Mouse (Mus musculus) gastrocnemius, postnatal 10 days (tissue): ENCODE results near the gene Notch1. TPM values are rescaled to one million over a fixed set of nuclear protein-coding genes. Genes with fewer than 3 reads are reported as not detected.

Source experiments
- DNase-seq: peaks from one replicate; pipeline ENCODE4 v3.0.0; 2021; ENCODE audit warnings: mixed read lengths
- long read RNA-seq, 2 experiments: library from polyadenylated mRNA; stranded (forward); transcript quantifications; one replicate each; pipeline ENCODE4 v2.0.0; 2021
- total RNA-seq, 2 experiments: library from RNA; stranded (reverse); gene quantifications; 2 replicates each; pipeline ENCODE4 v1.2.3; 2021

Gene Notch1
- total RNA-seq: 10 to 100 TPM; 22.5 to 33.5 TPM
- long read RNA-seq, experiment 1, partial matches to known transcripts: 3 of 11 reads
- long read RNA-seq, experiment 1, other reads (novel, unspliced or antisense): 8 of 11 reads
- long read RNA-seq, experiment 2, partial matches to known transcripts: 1 of 4 reads
- long read RNA-seq, experiment 2, other reads (novel, unspliced or antisense): 3 of 4 reads

DNA sequence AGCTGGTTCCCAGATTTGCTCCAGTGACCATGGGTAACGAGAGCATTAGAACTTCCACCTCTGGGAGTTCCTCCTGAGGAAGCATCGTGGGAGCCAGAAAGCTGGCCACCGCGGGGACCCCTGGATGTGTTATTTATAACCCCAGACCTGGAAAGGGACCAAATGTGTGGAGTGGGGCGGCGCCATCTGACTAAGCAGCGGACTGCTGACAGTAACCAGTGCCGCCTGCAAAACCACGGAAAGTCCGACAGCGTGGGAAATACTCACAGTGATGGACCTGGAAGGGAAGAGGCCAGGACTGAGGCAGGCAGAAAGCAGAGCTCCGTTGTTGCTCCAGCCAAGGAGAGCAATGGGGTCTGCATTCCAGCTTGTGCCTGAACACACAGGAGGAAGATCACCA lies at the start of gene Notch1:
Gene Notch1, minus strand, starts transcription at position 389 of the 400 bp plus-strand sequence.
- DNase-seq: peak; percentile 54

DNA sequence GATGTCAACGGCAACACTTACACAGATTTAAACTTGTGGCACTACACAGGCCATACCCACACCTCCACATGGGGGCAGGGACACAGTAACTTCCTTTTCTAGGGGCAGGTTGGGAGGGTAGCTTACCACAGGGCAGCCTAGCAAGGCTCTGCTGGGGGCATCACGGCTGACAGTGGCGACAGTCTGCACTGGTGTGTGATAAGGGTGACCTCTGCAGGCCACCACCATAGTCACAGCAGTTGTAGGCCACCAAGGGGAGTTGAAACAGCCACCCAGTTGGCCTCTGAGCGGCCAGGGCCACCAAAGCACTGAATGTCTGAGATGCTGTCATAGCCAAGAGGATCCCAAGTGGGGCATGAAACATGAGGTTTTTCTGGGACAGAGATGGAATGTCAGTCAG lies 49.8 kb upstream of the Notch1 start:
- DNase-seq: no peak

DNA sequence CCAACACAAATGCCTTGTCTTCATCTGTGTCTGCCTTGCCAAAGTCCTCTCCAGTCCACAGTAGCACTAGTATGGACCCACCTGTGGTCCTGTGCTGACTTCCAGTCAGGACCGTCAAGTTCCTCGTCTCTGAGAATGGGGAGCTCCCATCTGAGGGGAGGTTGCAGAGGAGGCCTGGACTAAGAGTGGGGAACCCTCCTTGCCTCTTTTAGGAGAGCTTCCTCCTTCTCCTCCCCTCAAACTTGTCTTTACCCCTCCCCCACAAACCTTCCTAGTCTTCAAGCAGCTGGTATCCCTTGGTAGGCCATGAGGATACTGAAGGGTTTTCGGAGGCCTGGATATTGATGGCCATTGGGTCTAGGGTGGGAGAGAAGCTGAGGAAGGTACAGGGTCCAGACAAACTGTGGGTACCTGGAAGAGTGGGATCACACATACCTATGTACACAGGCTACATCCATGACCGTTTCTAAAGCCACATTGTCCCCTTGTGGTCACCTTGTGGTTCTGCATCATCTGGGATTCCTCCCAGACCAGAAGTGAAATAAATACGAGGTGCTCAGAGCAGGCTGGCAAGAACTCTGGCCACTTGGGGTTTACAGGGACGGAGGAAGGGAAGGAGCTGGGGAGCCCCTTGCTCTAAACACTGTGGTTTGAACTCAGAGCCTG lies 45.0 kb upstream of the Notch1 start:
- DNase-seq: no peak

DNA sequence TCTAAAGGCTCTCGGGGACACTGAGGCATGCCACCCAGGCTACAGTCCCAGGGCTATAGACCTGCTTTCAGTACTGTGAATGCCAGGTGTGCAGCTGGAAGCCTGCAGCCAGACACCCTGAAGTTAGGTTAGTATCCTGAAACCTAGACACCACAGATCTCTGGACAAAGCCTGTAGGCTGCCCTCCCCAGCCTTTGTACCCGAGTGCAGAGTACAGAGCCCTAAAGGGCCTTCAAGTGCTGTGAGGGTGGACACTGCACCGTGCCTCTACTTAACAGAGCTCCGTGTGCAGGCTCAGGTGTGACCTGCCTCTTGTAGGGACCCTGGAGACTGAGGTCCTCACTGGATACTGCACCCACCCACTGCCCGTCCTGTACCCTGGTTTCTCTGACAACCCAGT lies 44.0 kb upstream of the Notch1 start:
- no peak for DNase-seq

DNA sequence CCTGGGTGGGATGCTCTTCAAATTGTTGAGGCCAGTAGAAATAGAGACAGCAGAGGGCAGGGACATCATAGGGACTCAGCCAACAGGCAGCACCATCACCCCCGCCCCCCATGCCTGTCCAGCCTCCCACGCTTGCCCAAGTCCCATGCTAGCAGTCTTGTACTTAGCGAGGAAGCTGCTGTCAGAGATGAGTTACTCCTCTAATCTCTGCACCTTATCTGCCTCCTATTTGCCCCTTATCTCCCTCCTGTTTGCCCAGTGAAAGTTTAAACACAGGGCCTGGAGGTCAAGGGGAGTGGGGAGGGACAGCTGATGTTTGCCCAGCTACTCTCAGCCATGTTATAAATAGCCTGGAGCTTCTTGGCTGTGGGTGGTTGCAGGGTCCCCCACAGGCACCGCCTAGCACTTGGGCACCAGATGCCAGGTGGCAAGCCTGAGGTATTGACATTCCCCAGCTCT lies 40.1 kb upstream of the Notch1 start:
- no peak for DNase-seq

DNA sequence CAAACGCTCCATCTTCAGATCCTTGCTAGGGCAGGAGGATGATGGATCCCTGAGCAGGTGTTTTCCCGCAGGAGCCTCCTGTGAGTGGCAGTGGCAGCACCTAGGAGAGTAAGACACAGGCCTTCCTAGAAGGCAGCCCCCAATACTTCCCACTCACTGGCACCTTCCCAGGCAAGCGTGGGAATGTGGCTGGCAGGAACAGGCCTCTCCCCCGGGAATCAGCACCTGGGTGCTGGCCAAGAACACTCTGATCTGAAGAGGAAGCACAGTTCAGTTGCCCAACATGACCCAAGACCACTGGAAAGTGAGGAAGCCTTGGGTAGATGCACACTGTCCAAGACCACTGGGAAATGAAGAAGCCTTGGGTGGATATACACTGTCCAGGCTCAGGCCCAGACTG lies 38.6 kb upstream of the Notch1 start:
- DNase-seq: peak; percentile 48

DNA sequence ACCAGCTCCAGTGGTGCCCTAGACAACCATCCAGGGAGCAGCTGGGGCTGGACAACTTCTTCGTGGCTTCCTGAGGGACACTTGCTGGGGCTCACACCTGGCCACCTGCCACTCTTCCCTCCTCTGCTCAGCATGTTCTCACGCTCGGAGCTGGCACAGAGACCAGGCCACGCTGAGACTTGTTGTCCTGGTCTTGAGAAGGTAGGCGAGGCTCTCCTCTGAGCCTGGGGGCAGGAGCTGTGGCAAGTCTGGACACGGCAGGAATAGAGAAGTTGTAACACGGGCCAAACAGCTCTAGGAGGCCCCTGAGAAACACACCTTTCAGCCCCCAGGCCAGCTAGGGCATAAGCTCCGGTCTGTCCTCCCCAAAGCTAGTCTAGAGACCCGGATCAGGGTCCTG lies 37.4 kb upstream of the Notch1 start:
- no peak for DNase-seq

DNA sequence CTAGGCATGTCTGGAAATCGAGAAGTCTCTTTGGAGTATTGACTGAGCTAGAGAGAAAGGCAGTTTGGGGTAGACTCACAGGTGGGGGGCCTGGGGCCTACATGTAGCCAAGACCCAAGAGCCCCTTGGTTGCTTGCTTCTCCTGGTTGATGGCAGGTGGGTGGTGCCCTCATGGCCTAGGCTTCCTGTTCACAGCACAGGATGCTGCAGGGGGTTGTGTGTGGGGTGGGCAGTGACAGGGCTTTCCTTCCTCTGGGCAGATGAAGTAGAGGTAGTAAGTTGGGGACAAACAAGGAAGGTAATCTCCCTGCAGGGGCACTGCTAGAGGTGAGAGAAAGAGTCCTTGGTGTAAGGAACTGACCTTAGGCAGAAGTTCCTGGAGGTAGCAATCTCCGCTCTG lies 35.6 kb upstream of the Notch1 start:
- no peak for DNase-seq

DNA sequence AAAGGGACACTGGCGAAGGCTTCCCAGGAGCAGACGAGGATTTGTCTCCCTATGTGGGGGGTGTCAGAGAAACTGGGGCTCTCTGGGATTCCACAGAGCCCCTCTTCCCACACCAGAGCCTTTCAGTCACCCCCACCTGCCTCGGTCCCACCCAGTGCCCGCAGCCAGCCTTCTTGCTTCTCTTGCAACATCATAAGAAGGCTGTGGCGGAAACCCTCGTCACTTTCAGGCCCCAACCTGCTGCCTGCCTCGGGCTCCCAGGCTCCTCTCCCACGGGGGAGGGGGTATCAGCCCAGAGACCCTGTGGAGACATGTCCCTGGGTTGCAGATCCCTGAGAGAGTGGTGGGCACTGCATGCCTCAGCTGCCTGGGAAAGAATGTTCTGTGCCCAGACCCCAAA lies 35.0 kb upstream of the Notch1 start:
- no peak for DNase-seq

DNA sequence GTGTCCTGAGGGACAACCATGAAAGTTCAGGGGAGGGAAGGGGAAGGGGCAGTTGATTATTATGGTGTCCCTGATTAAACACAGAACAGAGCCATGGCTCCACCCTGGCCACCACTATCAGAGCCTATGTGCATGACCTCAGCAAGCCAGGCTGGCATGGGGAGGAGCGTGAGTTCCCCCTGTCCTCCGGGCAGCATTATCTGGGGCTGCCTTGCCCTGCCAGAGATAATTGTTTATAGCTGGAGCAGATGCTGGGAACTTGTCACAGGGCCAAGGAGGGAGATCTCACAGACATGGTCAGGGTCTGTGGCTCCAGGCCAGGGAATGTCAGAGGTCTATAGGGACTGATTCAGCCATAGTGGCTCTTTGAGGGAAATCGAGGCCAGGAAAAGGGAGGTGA lies 34.3 kb upstream of the Notch1 start:
- DNase-seq: no peak

DNA sequence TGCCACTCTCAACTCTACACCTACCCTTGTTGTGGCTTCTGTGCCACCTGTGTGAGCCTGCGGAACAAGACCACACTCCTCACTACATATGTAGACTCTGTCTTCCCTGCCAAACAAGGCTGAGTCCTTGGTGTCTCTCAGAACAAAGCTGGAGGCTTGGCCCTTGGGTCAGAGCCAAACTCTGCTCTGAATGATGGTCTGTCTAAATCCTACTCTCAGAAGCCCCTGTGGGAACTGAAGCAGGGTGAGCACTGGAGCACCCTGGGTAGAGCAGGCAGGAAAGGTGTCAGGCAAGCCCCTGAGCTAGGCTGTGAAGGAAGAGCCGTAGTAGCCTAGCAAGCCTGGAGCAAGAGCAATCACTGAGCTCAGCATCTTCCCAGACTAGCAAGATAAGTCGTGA lies 33.7 kb upstream of the Notch1 start:
- DNase-seq: no peak

DNA sequence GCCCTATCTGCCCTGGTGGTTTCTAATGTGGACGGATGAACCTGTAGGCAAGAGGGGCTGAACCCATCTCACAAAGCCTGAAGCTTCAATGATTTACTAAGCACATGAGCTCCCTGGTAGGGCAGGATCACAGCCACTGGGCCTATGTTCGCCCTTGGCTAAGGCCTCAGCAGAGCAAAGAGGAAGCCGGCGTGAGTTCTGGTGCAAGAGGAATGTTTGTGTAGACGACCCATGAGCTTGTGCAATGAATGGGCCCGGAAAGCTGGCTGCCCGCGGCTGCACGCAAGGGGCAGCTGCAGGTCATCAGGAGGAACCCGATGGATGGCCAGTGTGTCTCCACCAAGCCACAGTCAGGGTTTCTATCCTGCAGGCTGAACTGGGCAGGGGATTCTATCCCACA lies 33.3 kb upstream of the Notch1 start:
- no peak for DNase-seq

DNA sequence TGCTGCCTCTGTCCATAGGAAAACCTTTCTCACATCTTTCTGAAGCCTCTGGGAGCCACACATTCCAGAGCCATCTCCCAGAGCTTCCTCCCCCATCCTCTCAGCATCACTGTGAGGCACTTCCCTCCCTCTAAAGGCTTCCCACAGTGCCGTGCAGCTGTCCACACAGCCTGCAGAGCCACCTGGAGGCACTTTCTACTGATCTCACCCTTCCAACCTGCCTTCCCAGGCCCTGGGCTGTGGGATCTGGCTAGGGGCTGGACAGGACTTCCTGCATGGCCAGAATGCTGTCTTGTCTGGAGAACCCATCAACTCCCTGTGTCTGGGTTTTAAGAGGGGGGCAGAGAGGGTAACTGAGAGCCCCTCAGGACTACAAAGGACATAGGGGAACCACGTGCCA lies 31.0 kb upstream of the Notch1 start:
- no peak for DNase-seq

DNA sequence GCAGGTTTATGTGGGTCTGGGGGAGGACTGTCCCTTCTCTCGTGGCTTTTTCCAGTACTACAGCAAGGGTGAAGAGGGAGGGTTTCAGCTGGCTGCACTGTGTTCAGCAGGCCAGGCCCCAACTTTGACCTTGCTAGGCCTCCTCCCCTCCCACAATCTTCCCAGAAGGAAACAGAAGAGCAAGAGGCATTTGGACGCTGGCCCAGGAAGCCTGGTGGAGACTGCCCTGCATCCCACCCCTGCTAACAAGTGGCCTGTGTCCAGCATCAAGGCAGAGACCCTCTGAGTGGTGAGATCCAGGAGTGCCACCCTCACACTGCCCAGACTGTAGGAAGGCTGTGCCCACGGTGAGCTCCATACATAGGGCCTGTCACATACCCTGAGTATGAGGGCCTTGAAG lies 27.8 kb upstream of the Notch1 start:
- DNase-seq: no peak

DNA sequence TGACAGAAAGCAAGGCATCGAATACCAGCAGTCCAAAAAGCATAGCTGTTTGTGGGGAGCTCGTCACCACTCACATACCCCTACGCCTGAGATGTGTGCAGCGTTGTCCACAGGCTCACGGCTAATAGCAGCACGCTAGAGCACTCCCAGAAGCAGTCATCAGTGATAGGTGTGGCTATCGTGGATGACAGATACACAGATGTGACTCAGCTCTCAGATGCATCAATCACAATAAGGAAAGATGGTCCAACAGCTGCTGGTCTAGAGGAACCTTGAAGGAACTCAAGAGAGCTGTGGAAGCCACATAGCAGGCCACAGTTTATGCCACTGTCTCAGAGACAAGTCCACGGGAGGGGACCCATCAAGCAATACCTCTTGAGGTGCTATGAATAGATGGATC lies 27.3 kb upstream of the Notch1 start:
- no peak for DNase-seq

DNA sequence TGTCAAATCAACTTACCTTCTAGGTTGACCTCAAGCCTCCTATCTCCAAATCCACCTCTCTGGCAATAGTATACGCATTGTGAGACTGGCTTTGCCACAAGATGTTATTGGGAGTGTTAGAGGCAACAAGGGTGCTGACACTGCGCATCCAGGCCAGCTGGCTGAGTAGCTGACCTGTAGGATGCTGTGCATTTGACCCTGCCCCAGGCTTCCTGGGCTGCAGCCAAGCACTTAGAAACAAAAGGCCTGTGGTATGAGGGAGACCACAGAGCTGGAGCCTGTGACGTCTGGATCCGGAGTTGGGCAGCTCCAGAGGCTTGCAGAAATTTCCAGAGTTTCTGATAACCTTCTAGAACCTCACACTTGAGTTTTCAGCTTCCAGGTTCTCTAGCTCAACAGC lies 26.7 kb upstream of the Notch1 start:
- DNase-seq: no peak

DNA sequence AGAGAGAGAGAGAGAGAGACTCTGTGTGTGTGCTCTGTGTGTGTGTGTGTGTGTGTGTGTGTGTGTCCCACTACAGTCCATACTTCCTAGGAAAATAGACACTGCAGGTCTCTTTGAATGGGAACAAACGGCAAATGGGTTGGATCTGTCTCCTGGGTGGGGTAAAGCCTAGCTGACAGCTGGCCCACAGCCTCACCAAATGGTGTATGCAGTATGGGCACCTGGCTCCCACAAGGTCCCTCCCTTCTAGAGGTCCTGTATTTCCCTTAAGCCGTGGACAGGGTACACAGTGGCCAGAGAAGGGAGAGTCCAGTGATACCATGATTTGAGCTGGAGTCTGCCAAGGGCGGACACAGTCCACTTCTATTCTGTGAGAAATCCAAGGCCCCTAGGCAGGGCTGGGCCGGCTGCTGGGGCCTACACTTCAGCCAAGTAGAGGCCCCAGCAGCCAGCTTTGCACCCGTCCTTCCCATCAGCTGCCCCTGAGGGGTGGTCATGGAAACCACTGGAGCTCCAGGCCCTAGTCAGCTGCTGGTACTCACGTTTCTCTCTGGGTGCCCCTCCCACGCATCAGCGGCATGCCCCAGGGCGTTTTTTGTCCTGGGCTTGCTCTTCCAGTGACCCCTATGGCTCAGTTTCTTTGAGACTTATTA lies 24.9 kb upstream of the Notch1 start:
- DNase-seq: no peak

DNA sequence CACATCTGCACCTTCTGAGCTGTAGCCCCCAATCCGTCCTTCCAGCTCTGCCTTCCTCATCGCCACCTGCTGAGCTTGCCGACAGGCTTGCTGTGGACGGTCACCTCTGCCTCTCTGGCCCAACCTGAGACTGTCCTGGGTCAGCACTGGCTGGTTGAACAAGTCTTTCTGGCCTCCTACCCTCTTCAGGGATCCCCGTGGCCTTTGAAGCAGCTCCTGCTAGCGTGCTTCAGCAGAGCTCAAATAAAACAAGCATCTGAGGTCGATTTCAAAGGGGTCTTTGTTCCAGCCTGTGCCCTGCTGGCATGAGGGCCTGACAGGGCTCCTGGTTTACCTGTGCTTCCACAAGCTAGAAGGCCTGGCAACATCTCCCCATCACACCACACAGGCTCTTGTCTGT lies 24.3 kb upstream of the Notch1 start:
- no peak for DNase-seq

DNA sequence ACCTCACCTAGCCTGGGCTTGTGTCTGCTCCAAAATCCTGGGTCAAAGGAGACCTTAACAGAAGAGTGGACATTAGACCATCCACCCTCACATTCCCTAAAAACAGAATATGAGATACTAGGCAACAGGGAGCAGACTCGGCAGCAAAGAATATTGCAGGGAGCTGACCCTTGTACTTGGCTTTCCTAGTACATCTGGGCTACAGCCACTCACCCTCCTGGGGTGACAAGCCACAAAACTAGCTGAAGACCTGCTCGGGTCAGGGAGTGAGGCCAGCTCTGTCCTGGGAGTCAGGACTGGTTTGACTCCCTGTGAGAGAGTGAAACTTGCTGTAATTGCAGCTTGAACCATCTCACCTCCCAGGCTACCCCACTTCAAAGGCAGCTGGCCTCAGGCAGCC lies 23.1 kb upstream of the Notch1 start:
- DNase-seq: no peak

DNA sequence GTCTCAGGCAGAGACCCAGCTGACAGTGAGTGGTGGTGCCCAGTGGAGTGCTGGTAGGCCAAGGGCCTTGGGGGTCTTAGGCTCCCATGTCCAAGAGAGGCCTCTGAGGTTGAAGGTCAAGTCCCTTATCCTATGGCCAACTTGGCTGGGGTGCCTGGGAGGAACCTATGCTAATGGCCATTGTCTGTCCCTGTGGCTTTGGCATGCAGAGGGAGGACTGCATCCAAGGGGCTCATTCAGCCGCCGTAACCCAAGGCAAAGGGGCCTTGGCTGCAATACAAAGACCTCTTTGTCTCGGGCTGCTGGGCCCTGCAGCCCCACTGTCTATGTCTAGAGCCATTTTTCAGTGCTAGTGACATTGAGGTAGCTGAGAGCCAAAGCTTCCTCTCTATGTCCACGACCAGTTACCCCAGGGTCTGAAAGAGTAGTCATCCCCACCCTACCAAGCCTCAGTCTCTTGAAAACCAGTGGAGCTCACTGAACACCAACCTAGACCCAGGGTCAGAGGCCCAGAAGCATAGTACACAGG lies 19.1 kb upstream of the Notch1 start:
- no peak for DNase-seq

DNA sequence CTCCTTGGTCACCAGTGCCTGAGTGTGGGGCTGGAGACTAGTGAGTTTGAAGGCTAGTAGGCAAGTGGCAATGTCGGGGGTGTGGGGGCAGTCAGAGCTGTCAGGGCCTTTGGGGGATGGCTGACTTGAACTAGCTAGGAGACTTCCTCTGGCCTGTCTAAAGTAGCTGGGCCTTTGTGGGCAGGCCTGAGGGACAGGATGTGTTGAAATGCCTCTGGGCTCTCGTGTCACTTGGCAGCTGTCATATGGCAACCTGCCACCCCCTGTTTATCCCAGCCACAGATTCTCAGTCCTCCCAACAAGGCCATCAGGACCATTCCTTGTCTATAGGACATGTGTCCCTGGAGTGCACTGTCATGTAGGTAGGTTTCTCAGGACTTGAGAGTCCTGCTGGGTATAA lies 18.2 kb upstream of the Notch1 start:
- DNase-seq: peak; percentile 77

DNA sequence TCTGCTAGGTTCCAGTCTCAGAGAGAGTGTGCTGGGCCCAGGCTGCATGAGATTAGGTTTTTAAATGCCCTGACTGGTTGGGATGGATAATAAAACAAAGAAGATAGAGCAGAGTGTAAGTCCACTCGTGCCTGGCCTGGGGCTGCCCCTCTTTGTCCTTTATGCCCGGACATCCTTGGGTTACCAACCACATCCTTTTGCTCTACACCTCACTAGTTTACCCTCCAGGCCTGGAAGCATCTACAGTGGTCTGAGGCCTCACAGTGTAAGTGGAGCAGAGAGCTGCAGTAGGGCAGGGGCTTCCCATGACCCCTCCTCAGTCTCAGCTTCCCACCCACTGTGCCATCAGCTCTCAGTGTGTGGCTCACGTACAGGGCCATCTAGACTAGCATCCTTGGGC lies 17.7 kb upstream of the Notch1 start:
- DNase-seq: no peak

DNA sequence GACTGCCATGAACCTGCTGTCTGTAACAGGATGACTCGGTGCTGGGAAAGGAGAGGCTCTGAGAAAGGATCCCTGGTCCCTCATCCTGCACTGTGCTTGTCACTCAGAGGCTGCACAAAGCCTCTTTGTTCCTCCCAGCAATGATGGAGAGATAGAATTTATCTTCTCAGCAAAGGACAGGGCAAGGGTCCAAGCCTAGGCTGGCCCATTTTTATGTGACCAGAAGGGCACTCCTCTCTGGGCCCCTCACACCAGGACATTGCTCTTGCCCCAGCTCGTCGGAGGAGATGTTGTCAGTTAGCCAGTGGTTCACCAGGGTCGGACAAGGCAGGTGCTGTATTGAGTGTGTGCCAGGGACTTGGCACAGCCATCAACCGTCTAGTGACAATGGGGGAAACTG lies 16.8 kb upstream of the Notch1 start:
- DNase-seq: no peak

DNA sequence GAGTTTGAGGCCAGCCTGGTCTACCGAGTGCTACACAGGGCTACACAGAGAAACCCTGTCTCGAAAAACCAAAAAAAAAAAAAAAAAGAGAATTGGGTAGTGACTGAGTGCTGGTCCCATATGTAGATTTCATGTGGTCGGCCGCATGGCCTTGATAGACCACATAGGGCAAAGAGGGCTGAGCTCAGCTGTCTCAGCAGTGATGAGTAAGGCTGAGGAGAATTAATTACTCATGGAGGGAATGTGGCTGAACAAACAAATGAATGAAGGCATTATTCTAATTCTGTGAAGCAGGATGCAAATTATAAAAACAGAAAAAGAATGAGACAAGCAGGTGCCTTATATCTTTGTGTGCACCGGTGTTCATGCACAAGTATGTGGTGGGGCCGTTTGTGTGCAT lies 15.4 kb upstream of the Notch1 start:
- no peak for DNase-seq
